Mouse (Mus musculus): Measurements from ENCODE around the gene Ppp1r9a.

Gene Ppp1r9a

GRCm38 (mm10) chr6:5103769-5104168, 201.1 kb downstream of the Ppp1r9a start:
- DNase-seq (ENCODE audit: low spot score in 2 of 2) = no peak

GRCm38 (mm10) chr6:5104238-5104637, 201.5 kb downstream of the Ppp1r9a start:
- DNase-seq (ENCODE audit: low spot score in 2 of 2) = no peak

GRCm38 (mm10) chr6:5108494-5108893, 205.8 kb downstream of the Ppp1r9a start:
- DNase-seq (ENCODE audit: low spot score in 2 of 2) = no peak

DNA sequence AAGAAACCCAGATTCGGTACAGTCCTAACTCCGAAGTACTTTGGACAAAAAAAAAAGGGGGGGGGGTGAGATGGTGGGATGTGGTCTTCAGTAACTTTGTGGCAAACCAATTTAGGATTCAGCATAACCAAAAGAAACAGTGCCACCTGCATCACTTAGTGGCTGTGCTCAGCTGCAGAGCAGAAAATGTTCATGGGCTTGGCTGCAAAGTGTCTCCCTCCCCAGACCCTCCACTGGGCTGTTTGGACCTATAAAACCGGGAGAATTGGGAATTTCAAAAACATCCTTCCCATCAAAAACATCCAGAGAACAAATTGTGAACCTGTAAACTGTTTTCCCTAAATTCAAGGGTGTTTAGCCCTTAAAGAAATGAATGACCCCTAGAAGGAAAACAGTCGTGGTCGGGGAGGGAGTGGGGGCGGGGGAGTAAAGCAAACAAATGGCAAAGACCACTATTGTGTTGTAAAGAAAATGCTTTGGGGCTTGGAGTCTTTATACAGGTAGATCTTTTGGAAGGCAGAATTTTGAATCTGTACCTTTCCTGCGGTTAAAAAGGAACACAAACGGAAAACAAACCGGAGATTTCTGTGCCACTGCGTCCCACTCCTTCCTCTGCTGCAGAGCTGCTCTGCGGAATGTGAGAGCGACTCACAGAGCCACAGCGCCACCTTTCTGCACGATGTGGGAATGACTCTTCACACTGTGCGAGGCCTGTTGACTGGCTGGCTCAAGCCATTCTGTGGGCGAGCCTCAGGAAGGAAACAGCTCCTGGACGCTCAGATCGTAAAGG, 207.4 kb downstream of the Ppp1r9a start:
- DNase-seq (ENCODE audit: low spot score in 2 of 2) = peak; percentile 86 to 95

DNA sequence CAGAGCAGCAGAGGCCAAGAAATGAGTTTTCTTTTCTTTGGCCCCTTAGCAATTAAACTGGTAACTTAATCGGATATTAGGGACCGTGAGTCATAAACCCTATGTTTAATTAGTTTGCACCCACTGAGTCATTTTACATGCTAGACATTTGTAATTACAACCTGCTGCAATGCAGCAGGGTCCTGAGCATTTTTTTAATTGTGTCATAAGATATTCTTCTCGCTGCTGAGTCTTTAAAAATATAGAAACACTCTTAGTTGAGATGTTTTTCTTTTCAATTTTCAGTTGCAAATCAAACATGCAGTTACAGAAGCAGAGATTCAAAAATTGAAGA, 208.0 kb downstream of the Ppp1r9a start:
- no peak for DNase-seq (ENCODE audit: low spot score in 2 of 2)

GRCm38 (mm10) chr6:5113103-5113502, 210.4 kb downstream of the Ppp1r9a start:
- no peak for DNase-seq (ENCODE audit: low spot score in 2 of 2)

DNA sequence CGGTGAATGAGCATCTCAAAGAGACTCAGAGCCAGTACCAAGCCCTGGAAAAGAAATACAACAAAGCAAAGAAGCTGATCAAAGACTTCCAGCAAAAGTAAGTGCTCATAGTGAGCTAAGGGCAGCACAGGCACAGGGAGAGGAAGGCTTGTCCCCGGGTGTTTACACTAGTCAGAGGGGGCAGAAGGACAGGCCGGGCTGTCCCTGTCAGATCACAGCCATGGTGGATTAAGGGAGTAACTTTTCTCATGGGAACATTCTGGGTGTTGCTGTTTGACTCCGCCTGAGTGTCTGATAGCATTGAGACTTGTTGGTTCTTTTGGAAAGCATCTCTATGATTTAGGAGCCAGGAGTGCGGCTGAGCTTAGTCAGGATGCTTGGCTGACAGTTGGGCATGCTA, 211.0 kb downstream of the Ppp1r9a start:
- no peak for DNase-seq (ENCODE audit: low spot score in 2 of 2)

GRCm38 (mm10) chr6:5114857-5115256, 212.1 kb downstream of the Ppp1r9a start:
- DNase-seq (ENCODE audit: low spot score in 2 of 2) = no peak

DNA sequence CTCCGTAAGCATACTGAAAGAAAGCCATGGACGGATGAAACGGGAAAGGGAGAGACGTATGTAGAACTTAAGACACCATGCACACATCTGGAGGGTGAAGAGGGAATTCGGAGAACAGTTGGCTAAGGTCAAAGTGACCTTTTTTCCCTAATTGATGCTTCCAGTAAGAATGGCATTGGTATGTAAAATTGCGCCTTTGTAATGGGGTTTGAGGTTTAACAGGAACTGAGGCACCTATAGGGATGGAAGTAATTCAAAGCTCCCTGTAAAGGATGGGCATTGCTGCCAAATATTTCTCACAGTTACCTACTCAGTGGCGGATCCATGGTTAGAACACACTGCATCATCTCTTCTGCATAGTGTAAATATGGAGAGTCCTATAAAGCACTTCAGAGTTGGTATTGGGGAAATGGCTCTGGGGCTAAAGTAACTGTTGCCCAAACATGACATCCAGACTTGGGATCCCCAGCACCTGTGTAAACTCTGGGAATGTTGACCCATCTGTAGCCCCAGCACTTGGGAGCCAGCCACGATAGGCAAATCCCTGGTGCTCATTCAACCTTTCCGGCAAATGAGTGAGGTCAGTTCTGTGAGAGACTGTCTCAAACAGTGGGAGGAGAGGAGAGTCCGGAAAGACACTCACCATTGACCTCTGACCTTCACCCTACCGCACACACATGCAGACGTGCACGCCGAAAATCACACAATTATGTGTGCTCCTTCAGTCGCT, 216.6 kb downstream of the Ppp1r9a start:
- DNase-seq (ENCODE audit: low spot score in 2 of 2) = no peak

DNA sequence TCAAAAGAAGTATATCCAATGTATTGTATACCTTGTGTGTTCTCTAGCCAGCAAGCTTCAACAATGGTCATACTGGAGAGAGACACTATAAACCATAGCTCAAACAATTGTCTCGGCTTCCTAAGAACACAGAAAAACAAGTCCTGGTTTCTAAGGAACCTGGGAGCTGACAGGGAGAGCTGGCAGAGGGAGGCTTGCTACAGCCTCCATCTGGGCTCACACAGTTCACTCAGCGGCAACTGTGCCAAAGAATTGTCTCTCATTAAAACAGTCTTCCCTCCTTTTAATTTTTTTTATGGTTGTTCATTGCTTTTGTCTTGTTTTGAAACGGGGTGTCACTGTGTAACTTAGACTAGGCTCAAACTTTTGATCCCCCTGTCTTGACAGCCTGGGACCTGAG, 217.5 kb downstream of the Ppp1r9a start:
- no peak for DNase-seq (ENCODE audit: low spot score in 2 of 2)

DNA sequence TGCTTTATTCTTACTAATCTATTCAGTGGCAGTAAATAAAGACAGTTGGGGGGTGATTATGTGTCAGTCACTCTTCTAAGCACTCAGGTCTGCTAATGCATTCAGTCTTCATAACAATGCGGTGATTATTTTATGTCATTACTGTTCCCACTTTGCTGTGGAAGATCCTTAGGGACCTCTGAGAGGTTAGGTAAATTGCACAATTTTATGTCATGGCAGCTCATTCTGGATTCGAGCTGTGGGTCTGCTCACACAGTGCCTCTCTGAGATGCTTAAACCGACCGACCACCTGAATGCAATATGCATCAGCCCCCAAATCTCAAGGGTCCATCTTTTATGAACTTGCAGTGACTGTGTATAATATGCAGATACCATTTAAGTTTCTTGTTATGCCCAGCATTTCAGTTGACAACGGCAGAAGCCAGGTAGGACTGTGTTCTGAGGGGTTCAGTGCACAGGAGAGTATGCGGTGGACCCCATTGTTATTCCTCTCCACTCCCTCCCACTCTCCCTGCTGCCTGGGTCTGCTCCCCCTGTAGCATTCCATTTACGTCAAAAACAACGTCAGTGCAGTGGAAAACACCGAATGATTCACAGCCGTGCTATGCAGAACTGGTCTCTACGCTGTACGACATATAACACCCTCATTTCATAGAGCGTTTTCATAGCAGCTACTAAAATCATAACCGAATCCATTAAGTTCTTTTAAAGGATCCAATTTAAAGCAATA, 226.8 kb downstream of the Ppp1r9a start:
- DNase-seq (ENCODE audit: low spot score in 2 of 2) = no peak

DNA sequence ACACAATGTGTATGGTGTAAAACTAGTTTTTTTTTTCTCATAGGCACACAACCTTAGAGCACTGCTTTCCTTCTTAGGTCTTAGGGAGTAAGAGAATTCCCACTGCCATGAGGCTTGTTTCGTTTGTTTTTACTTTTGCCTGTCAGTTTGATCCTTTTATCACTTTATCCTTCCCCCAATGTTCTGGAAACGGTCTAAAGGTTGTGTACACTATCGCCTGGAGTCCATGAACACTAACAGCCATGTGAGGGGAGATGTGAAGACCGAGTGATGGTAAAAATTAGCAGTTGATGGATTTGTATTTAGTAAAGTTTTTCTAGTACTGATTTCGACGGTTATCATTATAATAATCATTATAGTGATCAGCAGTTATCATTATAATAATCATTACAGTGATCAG, 232.3 kb downstream of the Ppp1r9a start:
- no peak for DNase-seq (ENCODE audit: low spot score in 2 of 2)

- no peak for DNase-seq (ENCODE audit: low spot score in 2 of 2)
These were observed 233.3 kb downstream of the Ppp1r9a start for GRCm38 (mm10) chr6:5136046-5136445.

DNA sequence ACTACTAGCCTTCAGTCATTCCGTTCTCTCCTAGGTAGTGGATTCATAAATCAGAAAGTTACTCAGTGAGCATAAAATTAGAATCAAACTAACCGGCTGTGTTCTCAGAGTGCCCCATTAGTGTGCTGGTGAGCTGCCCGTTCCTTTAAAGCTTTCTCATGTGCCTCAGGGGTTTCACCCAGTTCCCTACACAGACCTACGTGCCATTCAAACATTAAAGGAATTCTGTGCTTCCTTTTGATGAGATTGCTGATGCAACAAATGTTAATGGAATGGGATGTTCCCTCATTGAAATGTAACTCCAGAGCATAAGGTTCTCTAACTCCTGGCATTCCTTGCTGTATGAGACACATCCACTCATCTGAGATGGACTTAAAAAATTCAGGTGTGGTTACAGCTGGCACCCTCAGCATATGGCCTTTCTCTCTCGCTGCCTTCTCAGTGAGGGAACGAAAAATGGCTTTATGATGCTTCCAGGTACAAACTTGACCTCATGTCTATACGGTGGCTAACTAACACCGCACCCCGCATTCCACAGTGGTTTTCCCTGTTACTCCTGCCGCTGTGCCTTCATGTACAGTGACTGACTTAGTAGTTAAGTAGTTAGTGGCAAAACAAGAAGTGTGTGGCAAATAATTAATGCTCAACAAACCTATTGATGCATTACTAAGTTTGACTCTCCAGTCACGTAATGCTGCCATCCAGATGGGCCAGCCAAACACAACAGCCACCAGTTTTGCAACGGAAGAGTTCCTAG, 236.3 kb downstream of the Ppp1r9a start:
- DNase-seq (ENCODE audit: low spot score in 2 of 2) = no peak

DNA sequence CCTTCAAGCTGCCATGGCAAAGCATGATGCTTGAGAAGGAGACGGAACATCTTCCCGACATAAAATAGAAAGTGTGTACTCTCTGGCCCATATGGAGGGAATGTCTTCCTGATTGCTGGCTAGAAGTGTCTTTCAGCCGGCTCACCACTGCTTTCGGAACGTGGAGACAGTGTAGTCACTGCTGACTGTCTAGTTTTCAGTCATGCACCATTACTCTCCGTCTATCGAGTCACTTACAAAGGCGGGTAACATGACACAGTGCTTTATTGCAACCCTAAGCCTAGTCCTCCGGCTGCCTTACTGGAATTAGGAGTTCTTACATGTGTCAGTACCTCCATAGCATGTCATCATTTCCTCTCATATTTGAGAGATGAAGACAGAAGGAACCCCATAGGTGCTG, 236.9 kb downstream of the Ppp1r9a start:
- no peak for DNase-seq (ENCODE audit: low spot score in 2 of 2)

DNA sequence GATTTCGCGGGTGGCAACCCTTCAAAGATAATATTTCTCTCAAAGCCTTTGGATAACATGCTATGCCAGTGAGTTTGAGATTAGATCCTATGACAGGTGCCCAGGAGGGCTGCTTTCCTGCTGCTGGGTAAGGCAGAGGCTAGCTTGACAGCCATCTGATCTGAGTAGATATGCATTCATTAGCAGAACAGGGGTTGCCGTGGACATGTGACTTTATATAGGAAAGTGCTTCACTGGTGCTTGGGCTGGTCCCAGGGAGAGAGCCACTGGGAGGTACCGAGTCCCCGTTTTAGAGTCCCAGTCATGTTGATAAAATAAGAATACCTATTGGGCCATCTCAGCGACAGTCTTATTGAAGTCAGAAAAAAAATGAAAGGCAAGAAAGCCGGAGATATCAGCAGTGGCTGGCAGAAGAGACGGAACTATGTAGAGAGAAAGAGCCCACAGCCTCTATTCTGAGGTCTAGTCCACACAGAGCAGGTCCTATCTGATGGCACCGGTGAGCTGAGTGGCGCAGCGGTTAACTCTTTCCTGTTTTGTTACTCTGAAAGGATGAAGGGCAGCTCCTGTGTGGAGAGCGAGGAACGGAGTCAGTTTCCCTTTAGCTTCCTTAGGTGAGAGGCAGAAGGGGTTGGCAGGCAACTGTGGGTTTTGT, 244.9 kb downstream of the Ppp1r9a start:
- no peak for DNase-seq (ENCODE audit: low spot score in 2 of 2)

DNA sequence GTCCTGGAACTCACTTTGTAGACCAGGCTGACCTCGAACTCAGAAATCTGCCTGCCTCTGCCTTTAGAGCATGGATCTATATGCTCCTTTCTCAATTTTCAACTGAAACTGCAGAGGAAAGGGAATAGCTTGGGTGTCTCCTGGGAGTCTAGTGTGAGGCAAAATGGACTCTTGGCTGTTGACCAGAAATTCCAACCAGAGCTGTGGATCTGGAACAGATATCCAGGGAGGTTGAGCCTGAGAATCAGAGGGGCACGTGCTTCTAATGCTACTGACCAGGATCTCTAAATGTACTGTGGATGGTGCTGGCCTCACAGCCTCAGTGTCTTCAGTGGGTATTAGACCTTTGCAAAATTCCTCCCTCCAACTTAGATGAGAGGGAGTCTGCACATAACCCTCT, 247.2 kb downstream of the Ppp1r9a start:
- DNase-seq (ENCODE audit: low spot score in 2 of 2) = no peak

DNA sequence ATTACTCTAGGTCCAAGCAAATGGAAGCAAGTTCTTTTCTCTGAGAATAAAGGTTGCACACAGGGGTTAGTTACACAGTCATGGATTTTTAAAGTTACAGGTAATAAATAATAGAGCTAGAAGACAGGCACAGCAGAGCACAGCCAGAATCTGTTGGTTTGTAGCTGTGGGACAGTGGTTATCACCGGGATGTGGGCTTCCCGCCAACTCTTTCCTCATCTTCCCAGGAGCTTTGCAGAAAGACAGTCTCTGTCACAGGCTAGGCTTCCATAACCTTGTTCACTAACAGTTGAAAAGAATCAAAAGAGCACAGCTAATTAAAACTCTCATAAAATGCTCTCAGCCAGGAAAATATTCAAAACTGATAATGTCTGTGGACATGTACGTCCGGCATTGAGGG, 248.5 kb downstream of the Ppp1r9a start:
- no peak for DNase-seq (ENCODE audit: low spot score in 2 of 2)

- peak in 1 of 2 experiments; percentile 11 for DNase-seq (ENCODE audit: low spot score in 2 of 2)
These were observed 249.5 kb downstream of the Ppp1r9a start for GRCm38 (mm10) chr6:5152185-5152584.

GRCm38 (mm10) chr6:5154786-5155185, 252.1 kb downstream of the Ppp1r9a start:
- DNase-seq (ENCODE audit: low spot score in 2 of 2) = no peak

DNA sequence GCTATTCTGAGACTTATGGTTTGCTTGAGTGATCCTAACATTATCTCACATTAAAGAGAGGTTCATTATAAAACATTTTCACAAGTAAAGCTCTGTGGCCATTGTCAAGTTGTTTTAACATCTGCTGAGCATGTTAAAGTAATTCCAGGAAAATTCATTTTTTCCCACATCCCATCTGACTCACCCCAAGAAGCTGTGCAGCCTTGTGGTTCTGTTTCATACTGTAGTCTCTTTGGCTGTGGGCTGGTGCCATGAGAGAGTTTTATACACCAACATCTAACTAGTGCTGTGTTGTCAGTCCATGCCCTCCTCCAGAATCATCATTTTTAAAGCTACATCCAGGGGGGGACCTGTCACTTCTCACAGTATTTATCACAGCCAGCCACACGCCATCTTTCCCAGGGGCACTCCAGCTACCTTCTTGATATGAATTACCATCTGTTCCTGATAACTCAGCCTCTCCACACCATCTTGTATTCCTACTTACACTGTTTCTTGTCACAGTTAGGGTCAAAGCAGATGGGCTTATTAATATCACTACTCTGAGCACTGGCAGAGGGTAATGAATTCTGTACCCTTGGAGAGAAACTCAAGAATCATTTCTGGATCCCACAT, 252.7 kb downstream of the Ppp1r9a start:
- no peak for DNase-seq (ENCODE audit: low spot score in 2 of 2)
